ENCODE assay signal across 23 mouse cellular contexts in the genomic region with DNA sequence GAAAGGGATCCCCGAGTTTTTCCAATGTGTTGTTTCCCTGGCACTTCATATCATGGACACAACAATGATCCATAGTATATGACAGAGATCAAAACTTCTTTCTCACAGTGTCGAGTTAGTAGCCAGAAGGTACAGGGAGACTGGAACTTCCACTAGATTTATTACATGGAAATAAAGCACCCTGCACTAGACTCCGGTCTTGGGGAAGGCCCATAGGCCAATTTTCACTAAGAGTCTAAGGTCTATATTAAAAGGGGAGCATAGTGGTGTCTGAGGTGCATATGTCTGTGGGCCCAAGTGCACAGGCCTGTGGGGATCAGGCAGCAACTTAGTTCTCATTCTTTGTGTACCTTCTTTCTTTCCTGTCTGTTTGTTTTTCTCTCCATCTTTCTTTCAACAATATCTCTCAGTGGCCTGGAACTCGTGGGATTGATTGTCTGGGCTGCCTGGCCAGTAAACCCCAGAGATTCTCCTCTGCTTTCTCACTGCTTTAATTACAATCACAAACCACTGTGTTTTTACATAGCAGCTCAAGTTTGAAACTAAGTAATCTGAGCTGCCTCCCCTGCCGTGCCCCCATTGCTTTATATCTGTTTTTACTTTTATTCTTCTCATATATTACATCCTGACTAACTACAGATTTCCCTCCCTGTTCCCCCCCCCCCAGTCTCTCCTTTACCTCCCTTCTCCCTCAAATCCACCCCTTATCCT. TPM values are rescaled to one million over a fixed set of nuclear protein-coding genes. Genes with fewer than 3 reads are reported as not detected.
"Had no signal": no experiment of that assay in that cellular context is flagged by ENCODE, and none has a peak within 500 bp of the region (broad histone marks: within the 10 kb centered on the region; RNA-seq: fewer than 3 reads in every experiment).

No protein-coding gene starts in this region.

- H3K9me3 ChIP-seq: midbrain, embryonic 10.5 days; midbrain, embryonic 13.5 days; neural tube, embryonic 13.5 days; neural tube, embryonic 15.5 days had no signal

- H3K4me2 ChIP-seq: lung, embryonic 14.5 days; midbrain, embryonic 13.5 days; neural tube, embryonic 13.5 days; neural tube, embryonic 15.5 days had no signal

- H3K4me3 ChIP-seq: midbrain, embryonic 10.5 days; midbrain, embryonic 13.5 days; myocyte; neural tube, embryonic 13.5 days; neural tube, embryonic 15.5 days had no signal

- H3K36me3 ChIP-seq: midbrain, embryonic 10.5 days; midbrain, embryonic 13.5 days; neural tube, embryonic 13.5 days; neural tube, embryonic 15.5 days had no signal

- H3K27me3 ChIP-seq: midbrain, embryonic 13.5 days; neural tube, embryonic 13.5 days; neural tube, embryonic 15.5 days had no signal

- H3K27ac ChIP-seq: midbrain, embryonic 10.5 days; midbrain, embryonic 13.5 days; neural tube, embryonic 13.5 days; neural tube, embryonic 15.5 days had no signal

- DNase-seq: lung, adult 18-20 months; lung, embryonic 14.5 days; lung, postnatal 10 days; lung, postnatal 4 days; retina, postnatal 1 day; right cerebral cortex, adult 18-20 months; right cerebral cortex, postnatal 25 days; right cerebral cortex, postnatal 4 days; spleen, adult 18-20 months; thymus, adult 18-20 months; thymus, postnatal 14 days; thymus, postnatal 36 days had no signal

- H3K4me1 ChIP-seq: midbrain, embryonic 10.5 days; midbrain, embryonic 13.5 days; neural tube, embryonic 13.5 days; neural tube, embryonic 15.5 days had no signal

- ATAC-seq: midbrain, embryonic 13.5 days; midbrain, embryonic 16.5 days had no signal

- H3K9ac ChIP-seq: lung, embryonic 14.5 days; midbrain, embryonic 13.5 days; neural tube, embryonic 13.5 days; neural tube, embryonic 15.5 days had no signal

RNA-seq across cellular contexts. Expression of a gene that starts 18.3 kb away (rescaled TPM):
- polyA plus RNA-seq: liver, embryonic 16.5 days; lung, embryonic 14.5 days; lung, embryonic 16.5 days; midbrain, embryonic 10.5 days; midbrain, embryonic 13.5 days; midbrain, embryonic 16.5 days; neural tube, embryonic 11.5 days; neural tube, embryonic 13.5 days; neural tube, embryonic 15.5 days; stomach, embryonic 14.5 days; stomach, embryonic 16.5 days had no signal

RNA-seq across cellular contexts. Expression of a gene that starts 38.2 kb away (rescaled TPM):
- polyA plus RNA-seq: liver, embryonic 16.5 days; lung, embryonic 14.5 days; lung, embryonic 16.5 days; midbrain, embryonic 10.5 days; midbrain, embryonic 13.5 days; midbrain, embryonic 16.5 days; neural tube, embryonic 11.5 days; neural tube, embryonic 13.5 days; neural tube, embryonic 15.5 days; stomach, embryonic 14.5 days; stomach, embryonic 16.5 days had no signal
